ENCODE assay signal across 30 mouse cellular contexts in genomic region chr3:95428423-95428822, GRCm38 (mm10). TPM values are rescaled to one million over a fixed set of nuclear protein-coding genes. Genes with fewer than 3 reads are reported as not detected.
A peak's percentile ranks its signal among the peaks of the same experiment; 100 is the strongest.
ATAC-seq lines count a peak whose summit lies in the region.
"Not testable (repeated sequence)": the region's sequence is repeated elsewhere in the genome, so short reads cannot be mapped to it uniquely, and the experiment has no call there.
"Had no signal": no experiment of that assay in that cellular context is flagged by ENCODE, and none has a peak within 500 bp of the region (broad histone marks: within the 10 kb centered on the region; RNA-seq: fewer than 3 reads in every experiment).

No protein-coding gene starts in this region.

- WGBS in kidney, embryonic 16.5 days = 71% methylated on average over 4 of the region's 11 CpGs
- WGBS in lung, embryonic 16.5 days = no CpG with 5 or more reads among the region's 11 CpGs

- peak; percentile 53; the same call in 1 of the 2 replicates for ATAC-seq in erythroblast, adult 5-6 weeks (replicated peaks; ENCODE audit: low FRiP score, poor library complexity, severe bottlenecking)
- peak; percentile 79; the same call in 1 of the 2 replicates for ATAC-seq in frontal cortex, adult (ENCODE audit: low TSS enrichment)
- ATAC-seq in hematopoietic stem cell, adult 5-6 weeks (replicated peaks in 1 of 2; ENCODE audit: insufficient read depth in 1 of 2, low FRiP score in 2 of 2, low TSS enrichment in 1 of 2, low read depth in 1 of 2, poor library complexity in 2 of 2, severe bottlenecking in 2 of 2) = peak; percentile 22 to 23; a peak in 1 of 4 replicates
- 0 out of 2 replicates have a peak, but pooled peaks have one; percentile 39 for ATAC-seq in kidney, embryonic 16.5 days (ENCODE audit: low FRiP score, low TSS enrichment)
- ATAC-seq in lung, embryonic 16.5 days (ENCODE audit: low read depth) = 0 out of 2 replicates have a peak, but pooled peaks have one; percentile 36
- peak; percentile 64 for ATAC-seq in megakaryocyte-erythroid progenitor cell, adult 5-6 weeks (replicated peaks; ENCODE audit: low FRiP score, low TSS enrichment, poor library complexity, severe bottlenecking)
- ATAC-seq in monocyte, adult 5-6 weeks (replicated peaks; ENCODE audit: insufficient number of reproducible peaks, low FRiP score, low TSS enrichment, poor library complexity, severe bottlenecking) = peak; percentile 50; the same call in 1 of the 2 replicates

- H3K4me2 ChIP-seq in kidney, embryonic 16.5 days (replicated peaks; ENCODE audit: low read depth, low read length); lung, embryonic 16.5 days (ENCODE audit: low read depth, low read length): not testable (repeated sequence)

- H3K9me3 ChIP-seq in kidney, embryonic 16.5 days (ENCODE audit: low read length); lung, embryonic 16.5 days (ENCODE audit: control insufficient read depth, low read length): not testable (repeated sequence)

- H3K4me1 ChIP-seq in kidney, embryonic 16.5 days (ENCODE audit: insufficient read depth, low read length); lung, embryonic 16.5 days (replicated peaks; ENCODE audit: control insufficient read depth, insufficient read depth, low read length): not testable (repeated sequence)

- not testable (repeated sequence) for H3K27me3 ChIP-seq in kidney, embryonic 16.5 days (ENCODE audit: insufficient read depth, low read length); lung, embryonic 16.5 days (ENCODE audit: control insufficient read depth, insufficient read depth, low read depth, low read length)

- not testable (repeated sequence) for H3K4me3 ChIP-seq in kidney, embryonic 16.5 days (ENCODE audit: low read length); lung, embryonic 16.5 days (ENCODE audit: low read length)

- not testable (repeated sequence) for H3K9ac ChIP-seq in kidney, embryonic 16.5 days (replicated peaks; ENCODE audit: low read length); lung, embryonic 16.5 days (ENCODE audit: low read length)

- not testable (repeated sequence) for H3K36me3 ChIP-seq in kidney, embryonic 16.5 days (ENCODE audit: insufficient read depth, low read length); lung, embryonic 16.5 days (ENCODE audit: control insufficient read depth, insufficient read depth, low read length)

- not testable (repeated sequence) for H3K27ac ChIP-seq in kidney, embryonic 16.5 days (ENCODE audit: low read length); lung, embryonic 16.5 days (ENCODE audit: low read length)

RNA-seq across cellular contexts. Expression of gene Arnt, which starts 5.8 kb away (rescaled TPM):
- total RNA-seq in erythroblast, adult 5-6 weeks (2015; ENCODE audit: low replicate concordance) = 35.9 and 43.1 TPM in 2 replicates
- 36.0 and 53.4 TPM in 2 replicates for total RNA-seq in erythroblast, adult 5-6 weeks (2017; ENCODE audit: low replicate concordance)
- total RNA-seq in hematopoietic stem cell, adult 5-6 weeks (2017) = 28.8 and 29.3 TPM in 2 replicates
- 46.0 and 47.7 TPM in 2 replicates for polyA plus RNA-seq in kidney, embryonic 16.5 days (2015; fragmentation: Nextera tagmentation; extraction: Ambion mirVana)
- polyA plus RNA-seq in lung, embryonic 16.5 days (2015; fragmentation: Nextera tagmentation; extraction: Ambion mirVana) = 52.6 and 52.8 TPM in 2 replicates
- total RNA-seq in megakaryocyte-erythroid progenitor cell, adult 5-6 weeks (2014; fragmentation: Nextera tagmentation) = 40.1 and 44.7 TPM in 2 replicates
- total RNA-seq in megakaryocyte-erythroid progenitor cell, adult 5-6 weeks (2017) = 15.3 and 30.4 TPM in 2 replicates
- 30.7 to 46.7 TPM (median 44.1 TPM) in 3 replicates for total RNA-seq in monocyte, adult 5-6 weeks (2017)

RNA-seq across cellular contexts. Expression of gene 4930558C23Rik, which starts 25.8 kb away (rescaled TPM):
- total RNA-seq in erythroblast, adult 5-6 weeks (2015; ENCODE audit: low replicate concordance) = not detected in 2 replicates
- not detected in 2 replicates for total RNA-seq in erythroblast, adult 5-6 weeks (2017; ENCODE audit: low replicate concordance)
- total RNA-seq in hematopoietic stem cell, adult 5-6 weeks (2017) = not detected in 2 replicates
- 0.52 TPM in 1 of 2 replicates, not detected in the other for polyA plus RNA-seq in kidney, embryonic 16.5 days (2015; fragmentation: Nextera tagmentation; extraction: Ambion mirVana)
- polyA plus RNA-seq in lung, embryonic 16.5 days (2015; fragmentation: Nextera tagmentation; extraction: Ambion mirVana) = not detected in 2 replicates
- not detected in 2 replicates for total RNA-seq in megakaryocyte-erythroid progenitor cell, adult 5-6 weeks (2014; fragmentation: Nextera tagmentation)
- total RNA-seq in megakaryocyte-erythroid progenitor cell, adult 5-6 weeks (2017) = not detected in 2 replicates
- total RNA-seq in monocyte, adult 5-6 weeks (2017) = not detected in 3 replicates
- total RNA-seq: adrenal gland, adult 8-10 months; adrenal gland, postnatal 25 days; gastrocnemius, adult 2 months; gastrocnemius, postnatal 14 days; gastrocnemius, postnatal 4 days; heart, adult 2 months; heart, postnatal 14 days; heart, postnatal 4 days had no signal
- polyA plus RNA-seq: activated CD4-positive, CD25-positive, alpha-beta regulatory T cell, adult 4 months; brain, embryonic 14.5 days; C2C12; CD4-positive, CD25-positive, alpha-beta regulatory T cell, adult 4 months; embryonic facial prominence, embryonic 11.5 days; embryonic facial prominence, embryonic 14.5 days; forebrain, embryonic 12.5 days; forebrain, embryonic 15.5 days; frontal cortex, adult 2 months; heart, adult 2 months; heart, embryonic 10.5 days; heart, embryonic 13.5 days; heart, embryonic 16.5 days; hindbrain, embryonic 12.5 days; hindbrain, embryonic 15.5 days; intestine, embryonic 16.5 days had no signal

Comparison
In these comparisons a context has a peak if more than half of its experiments do, and no peak if none do; other contexts are left out.
1. ATAC-seq: peak in every context shown above with its lines; median percentile 79 in frontal cortex, adult; 64 in megakaryocyte-erythroid progenitor cell, adult 5-6 weeks; 53 in erythroblast, adult 5-6 weeks; 50 in monocyte, adult 5-6 weeks; 39 in kidney, embryonic 16.5 days; 36 in lung, embryonic 16.5 days; 22 in hematopoietic stem cell, adult 5-6 weeks.